Mouse (Mus musculus) inflammation-experienced regulatory T-cells (primary cell): ENCODE measurements around the gene Enthd1. TPM values are rescaled to one million over a fixed set of nuclear protein-coding genes. Genes with fewer than 3 reads are reported as not detected.

Experiments
- polyA plus RNA-seq, 2 experiments: library from polyadenylated mRNA; unstranded; fragments of 100-300 nt; shearing (Covaris generic); gene quantifications; one replicate each; pipeline ENCODE4 v1.2.1; 2017

Enthd1 gene
- polyA plus RNA-seq = 1 to 10 TPM in 1 of 2 experiments, under 1 TPM in 1; 0.46 to 1.7 TPM

DNA sequence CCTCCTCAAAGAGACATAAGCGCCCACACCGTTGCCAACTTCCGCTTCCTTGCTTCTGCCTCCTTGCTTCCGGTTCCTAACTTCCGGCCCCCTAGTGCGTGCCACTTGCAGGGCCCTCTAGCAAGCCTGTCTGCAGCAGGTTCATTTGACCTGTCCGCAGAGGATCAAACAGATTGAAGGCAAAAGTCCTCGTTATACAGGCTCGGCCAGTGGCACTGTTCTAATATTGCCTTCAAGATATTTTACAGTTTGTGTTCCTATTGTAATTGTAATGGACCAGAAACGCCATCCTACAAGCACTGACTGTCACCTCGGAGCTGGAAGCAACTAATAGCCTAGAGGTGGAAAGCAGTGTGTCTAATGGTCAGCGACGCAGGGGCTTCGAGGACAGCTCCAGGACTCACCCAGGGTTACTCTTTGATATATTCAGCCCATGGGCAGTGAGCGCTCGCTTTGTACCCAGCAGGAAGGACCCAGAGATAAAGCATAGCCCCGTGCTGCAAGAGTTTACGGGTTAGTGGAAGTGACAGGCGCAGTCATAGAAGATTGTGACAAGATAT, at the start of gene Enthd1:
Gene Enthd1 (minus strand): TSS at position 51 of the 560 bp plus-strand sequence.

DNA sequence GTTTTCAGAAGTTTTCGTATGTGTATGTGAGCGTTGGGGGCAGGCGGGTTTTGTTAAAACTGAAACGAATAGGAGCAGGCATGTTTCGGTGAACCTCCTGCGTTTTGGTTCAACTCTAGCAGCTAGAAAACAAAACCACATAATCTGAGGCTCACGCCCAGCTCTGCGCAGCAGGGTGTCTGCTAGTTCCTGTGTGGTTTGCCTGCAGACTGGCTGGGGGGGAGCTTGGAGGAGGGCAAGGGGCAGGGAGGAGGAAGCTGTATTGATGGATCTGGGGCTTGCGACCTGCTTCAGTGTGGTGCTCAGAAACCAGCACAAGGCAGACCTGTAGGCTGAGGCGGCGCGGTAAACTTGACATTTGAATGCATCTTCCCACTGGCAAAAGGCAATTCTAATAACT, 7.3 kb upstream of the Enthd1 start, which contains the start of gene Grap2:
Gene Grap2 (plus strand): TSS at position 304 of the 400 bp plus-strand sequence.

Other genes with a start within 250 kb of the Enthd1 start
- gene Grap2, start 7.4 kb upstream of the Enthd1 start, polyA plus RNA-seq = 10 to 100 TPM; 47.2 to 63.5 TPM
- 1 to 10 TPM in 1 of 2 experiments, under 1 TPM in 1; 0.30 to 1.2 TPM for gene Fam83f, start 106.7 kb upstream of the Enthd1 start, polyA plus RNA-seq
- gene Tnrc6b, start 146.2 kb upstream of the Enthd1 start, polyA plus RNA-seq = 10 to 100 TPM; 33.8 to 35.8 TPM